Mouse (Mus musculus): ENCODE measurements around the gene D17H6S53E. TPM values are rescaled to one million over a fixed set of nuclear protein-coding genes. Genes with fewer than 3 reads are reported as not detected.

D17H6S53E gene
- polyA plus RNA-seq (2012; fragmentation: generic; extraction: Trizol) = 10 to 100 TPM in 1 of 2 experiments, 1 to 10 TPM in 1; 6.0 to 17.0 TPM

DNA sequence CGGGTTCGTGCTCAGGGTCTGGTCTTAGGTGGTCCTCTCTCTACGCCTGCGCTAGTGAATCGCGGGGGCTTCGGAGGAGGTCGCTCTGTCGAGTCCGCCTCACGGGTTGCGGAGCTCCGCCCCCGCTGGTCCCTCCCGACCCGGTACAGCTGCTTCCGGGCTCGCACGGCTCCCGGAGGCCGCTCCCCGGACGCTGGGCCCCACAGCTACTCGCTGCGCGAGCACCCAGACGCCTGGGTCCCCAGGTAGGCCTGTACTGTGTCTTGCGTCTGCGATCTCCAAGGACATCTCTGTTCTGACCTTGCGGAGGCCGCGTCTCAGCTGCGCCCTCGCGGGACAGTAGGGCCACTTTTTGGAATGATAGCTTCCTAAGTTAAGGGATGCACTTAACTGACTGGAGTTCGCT, at the start of gene D17H6S53E:
D17H6S53E (plus strand) TSS at position 168 of the 406 bp plus-strand sequence.

DNA sequence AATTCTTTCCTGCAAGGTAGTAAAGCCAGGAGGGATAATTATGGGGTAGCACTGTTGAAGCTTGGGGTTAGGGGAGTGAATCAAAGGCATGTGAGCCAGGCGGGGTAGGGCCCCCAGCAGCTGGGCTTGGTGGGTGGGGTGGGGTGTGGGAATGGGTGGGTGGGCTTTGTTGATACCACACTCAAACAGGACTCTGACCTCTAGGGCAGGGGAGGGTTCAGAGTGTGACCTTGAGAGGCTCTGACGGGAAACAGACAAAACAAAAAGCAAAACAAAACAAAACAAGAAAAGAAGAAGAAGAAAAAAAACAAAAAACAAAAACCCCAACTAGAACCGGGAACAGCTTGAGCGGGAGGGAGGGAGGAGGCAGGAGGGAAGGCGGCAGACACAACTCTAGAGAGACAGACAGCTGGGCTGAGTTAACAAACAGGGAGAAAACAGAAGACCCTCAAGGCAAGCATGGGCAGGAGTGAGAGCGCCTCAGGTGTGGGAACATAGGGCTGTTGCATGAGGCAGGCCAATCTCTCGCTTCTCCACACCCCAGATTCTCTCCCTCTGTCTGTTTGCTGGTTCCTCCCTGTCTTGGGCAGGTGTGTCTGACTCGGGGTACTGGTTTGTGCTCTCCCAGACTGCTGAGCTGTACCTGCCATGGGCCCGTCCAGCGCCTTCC, 49.5 kb upstream of the D17H6S53E start, which contains the start of gene Ly6g6e:
Ly6g6e (plus strand) TSS at position 396 of the 670 bp plus-strand sequence.

DNA sequence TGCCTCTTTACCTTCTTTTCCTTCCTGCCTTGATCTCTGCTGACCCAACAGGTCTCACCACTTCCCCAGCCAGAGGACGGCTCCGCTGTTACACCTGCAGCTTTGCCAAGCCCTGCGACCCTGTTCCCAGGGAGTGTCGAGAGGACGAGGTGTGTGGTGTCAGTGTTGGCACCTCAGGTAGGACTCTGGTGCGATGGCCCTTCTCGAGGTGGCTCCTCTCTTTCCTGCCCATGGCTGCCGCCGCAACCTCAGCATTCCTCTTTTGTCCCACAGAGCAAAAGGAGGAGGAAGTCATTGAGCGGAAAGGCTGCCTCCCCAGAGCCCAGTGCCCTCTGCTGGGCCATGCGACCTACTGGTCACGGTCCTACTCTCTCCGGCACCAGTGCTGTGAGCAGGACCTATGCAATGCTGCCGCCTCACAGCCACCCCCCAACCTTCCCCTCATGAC, 48.4 kb upstream of the D17H6S53E start, which contains the start of gene Ly6g6d:
Ly6g6d (minus strand) TSS at position 280 of the 448 bp plus-strand sequence.

DNA sequence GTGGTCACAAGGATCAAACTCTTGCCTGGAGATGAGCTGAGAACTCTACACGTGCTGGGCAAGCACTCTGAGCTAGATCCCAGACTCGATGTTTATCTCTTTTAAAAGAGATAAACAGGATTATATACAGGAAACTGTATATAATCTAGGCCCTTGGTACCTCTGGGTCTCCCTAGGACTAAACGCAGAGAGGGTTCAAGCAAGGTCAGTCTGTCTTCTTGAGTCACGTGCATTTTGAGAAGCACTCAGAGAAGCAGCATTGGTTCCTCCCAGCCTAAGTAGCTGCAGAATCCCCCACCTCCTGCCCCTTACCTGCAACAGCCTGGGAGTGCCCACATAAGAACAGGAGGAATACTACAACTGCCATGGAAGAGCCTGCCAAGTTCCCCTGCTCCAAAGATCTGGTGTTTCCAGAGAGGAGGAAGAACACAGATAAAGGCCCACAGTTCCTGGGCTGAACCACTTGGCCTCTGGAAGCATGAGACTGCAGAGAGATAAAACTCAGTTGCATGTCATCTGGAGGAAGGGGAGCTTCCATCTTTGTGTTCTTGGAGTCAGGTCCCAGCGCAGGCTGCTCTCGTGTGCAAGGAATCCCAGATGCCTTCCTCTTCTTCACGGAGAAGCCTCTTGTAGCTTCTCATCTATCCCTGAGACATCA, 40.8 kb upstream of the D17H6S53E start, which contains the start of gene Ly6g6f:
Ly6g6f (minus strand) TSS at position 403 of the 658 bp plus-strand sequence.

DNA sequence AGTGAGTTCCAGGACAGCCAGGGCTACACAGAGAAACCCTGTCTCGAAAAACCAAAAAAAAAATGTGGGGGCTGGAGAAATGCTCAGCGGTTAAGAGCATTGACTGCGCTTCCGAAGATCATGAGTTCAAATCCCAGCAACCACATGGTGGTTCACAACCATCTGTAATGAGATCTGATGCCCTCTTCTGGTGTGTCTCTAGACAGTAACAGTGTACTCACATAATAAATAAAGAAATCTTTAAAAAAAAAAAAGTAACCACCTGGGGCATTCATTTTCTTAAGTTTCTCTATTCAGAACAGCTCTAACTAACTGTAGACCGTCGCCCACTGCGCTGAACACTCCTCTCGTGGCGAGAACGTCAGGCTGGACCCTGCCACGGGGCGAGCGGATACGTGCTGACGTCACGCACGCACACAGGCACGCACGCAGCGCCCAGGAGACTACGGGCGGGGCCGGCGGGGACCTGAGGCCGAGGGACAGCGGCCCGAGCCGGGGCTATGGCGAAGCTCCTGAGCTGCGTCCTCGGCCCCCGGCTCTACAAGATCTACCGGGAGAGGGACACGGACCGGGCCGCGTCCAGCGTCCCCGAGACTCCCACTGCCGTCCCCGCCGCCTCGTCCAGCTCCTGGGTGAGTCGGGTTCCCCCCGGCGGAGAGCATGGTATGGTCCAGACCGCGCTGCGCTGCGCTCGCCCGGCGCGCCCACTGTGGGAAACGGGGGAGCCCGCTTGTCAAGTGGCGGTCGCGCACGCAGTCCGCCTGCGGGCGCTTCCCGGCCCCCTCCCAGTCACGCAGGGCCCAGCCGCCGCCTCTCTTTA, 37.1 kb upstream of the D17H6S53E start, which contains the start of gene Abhd16a:
Abhd16a (plus strand) TSS at position 439 of the 820 bp plus-strand sequence.

DNA sequence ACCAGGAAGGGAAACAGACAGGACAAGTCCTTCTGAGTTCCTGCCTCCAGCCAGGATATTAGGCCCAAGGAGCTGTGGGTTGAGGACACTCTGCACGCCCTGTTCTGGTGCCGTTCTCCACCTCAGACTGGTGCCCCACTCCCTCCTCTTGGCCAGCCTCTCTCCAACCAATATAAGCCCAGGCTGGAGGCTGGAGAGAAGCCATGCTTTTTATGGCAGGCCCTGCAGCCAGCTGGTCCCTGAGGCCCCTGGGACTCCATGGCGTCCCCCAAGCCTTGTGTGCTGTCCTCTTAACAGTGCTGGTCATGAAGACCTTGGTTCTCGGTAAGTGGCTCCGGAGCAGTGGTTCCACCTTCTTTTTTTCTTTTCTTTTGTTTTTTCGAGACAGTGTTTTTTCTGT, 18.1 kb upstream of the D17H6S53E start, which contains the start of gene Ly6g5c:
Ly6g5c (plus strand) TSS at position 183 of the 400 bp plus-strand sequence.

DNA sequence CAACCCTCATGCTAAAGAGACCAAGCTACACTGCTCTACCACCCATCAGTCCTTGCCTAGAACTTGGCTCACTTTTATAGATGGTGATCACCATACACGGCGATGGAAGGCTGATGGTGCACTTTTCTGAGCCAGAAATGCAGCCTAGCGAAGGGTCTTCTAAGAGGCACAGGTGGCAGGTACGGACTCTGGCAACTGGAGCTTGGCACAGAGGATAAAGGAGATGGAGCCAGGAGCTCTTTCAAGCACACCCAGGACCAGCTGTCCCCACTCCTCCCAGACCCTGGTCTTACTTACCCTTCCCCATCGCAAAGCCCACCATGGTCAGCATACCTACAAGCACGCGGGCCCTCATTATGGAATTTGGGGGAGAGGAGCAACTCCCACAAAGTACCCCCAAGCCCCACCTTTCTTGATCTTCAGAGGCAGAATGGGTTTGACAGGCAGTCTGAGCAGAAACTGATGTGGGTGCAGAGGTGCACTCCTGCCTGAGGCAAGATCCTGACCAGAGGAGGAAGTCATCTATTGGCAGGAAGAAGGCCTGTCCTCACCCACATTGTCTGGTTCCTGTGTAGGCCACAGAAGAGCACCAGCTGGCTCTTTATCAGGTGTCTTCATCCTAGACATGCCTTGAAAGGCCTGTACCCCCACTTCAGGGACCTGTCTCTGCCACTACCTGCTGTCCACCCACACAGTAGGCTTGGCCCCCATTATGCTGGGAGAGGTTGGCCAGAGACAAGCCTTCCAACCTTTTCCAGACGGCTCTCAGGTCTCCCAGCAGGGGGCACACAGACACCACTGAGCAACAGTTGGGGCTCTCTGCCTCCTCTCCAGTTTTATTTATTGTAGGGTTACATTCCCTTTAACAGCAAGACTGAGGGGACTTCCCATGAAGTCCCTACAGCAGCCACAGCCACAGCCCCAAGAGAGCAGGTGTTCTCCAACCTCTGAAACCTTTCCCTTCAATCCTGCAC, 10.8 kb upstream of the D17H6S53E start, which contains the start of gene Ly6g5b:
Ly6g5b (minus strand) TSS at position 383 of the 974 bp plus-strand sequence.

DNA sequence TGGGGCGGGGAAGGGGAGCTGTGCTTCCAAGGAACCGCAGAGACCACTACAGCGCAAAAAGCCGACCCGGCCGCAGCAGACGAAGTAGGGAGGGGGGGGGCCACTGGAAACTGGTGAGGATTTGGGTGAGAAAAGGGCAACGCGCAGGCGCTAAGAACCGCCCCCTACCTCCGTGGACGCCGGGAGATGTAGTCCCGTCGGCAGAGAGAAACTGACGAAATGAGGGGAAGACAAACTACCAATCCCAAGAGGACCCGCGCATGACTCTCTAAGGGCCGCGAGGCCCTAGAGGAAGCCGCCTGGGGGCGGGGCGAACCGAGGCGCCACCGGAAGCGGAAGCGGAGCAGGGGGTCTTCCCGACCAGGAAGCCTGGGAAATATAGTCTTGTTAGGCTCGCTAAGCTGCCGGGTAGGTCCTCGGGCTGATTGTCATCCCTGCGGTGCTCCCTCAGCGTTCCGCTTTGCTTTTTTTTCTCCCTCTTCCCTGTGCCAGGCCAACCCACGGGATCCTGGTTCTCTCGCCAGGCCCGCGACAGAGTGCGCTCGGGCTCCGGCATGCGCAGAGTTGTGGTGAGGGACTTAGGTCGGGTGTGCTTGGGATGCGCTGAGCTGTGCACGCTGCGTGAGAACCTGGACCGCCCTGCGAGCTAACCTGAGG, 4.9 kb upstream of the D17H6S53E start, which contains the start of gene Gpank1:
Gpank1 (plus strand) TSS at position 313 of the 657 bp plus-strand sequence.

DNA sequence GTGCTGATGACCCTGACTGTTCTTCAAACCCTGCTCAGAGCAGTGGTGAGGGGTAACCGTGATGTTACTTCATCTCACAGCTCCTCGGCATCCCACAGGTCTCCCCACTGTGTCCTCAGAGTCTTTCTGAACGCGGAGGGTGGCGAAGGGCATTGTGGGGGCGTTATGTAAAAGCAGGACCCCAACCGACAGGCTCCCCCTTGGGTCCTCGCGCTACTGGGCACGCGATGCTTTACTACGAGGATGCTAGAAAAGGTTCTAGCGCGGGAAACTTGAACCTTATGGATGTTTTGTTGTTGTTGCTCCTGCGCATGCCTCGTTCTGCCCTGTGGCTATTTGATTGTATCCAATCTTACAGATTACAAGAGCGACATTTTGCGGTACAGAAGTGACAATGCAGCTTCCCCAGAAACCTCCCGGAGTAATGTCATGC, 4.3 kb upstream of the D17H6S53E start, which contains the start of gene Csnk2b:
Csnk2b (minus strand) TSS at position 183 of the 433 bp plus-strand sequence.

DNA sequence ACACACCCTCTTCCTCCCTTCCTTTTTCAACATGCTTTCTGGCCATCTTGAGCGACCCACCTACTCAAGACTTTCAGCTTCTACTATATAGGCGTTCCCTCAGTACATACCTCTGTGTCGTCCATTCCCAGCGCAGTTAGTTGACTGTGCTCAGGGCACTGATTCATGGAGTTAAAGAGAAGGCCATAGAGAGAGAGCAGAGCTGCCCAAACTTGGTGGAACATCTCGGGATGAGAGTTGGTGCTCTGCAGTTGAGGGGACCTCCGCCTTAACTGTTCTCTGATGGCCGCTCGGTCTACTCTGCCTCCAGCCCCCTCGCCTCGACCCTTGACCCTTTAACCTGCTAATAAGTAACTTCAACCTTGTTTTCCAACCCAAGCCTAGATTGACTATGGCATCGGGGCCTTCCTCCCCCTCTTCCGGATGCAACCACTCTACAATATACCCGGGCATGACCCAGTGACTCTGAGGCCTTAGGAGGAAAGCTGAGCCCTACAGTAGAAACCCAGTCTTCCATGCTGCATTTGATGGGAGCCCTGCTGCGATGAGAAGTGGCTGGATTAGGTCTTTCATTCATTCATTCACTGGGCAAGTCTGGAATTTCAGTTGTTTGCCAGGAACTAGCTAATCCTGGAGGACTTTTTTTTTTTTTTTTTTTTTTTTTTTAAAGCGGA, 5.5 kb downstream of the D17H6S53E start, which contains the start of gene Apom:
Apom (minus strand) TSS at position 551 of the 674 bp plus-strand sequence.

DNA sequence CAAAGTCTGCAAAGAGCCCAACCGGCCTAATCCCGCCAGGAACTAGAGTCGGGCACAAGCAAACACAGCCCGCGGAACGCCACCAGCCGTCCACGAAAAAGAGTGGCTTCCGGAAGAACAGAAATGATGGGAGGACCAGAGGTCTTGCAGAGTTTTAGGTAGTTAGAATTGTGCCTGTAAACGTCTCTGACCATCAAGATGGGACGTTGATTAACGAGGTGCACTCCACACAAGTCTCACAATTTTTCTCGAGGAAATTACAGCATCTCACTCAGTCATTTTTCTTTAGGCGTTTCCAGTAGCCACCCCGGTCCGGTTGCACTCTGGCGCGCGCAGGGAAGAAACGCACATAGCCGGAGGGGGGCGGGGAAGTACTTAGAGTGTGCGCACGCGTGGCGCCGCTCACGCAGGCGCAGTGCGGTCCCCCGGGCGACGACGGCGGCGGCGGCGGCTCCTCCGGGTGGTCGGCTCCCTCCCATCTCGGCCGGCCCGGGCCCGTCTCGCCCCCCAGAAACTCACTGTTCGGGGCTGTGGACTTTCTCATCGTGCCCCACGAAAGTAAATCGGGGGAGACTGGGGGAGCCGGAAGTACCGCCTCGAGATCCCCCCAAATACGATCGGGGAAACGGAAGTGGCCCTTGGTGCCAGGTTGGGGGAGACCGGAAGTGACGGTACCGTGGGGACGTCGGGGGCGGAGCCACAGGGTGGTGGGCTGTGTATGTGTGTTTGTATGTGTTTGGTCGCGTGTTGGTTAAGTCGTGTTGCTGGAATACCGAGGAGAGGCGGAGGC, 8.8 kb downstream of the D17H6S53E start, which contains the start of gene Bag6:
Bag6 (plus strand) TSS at position 378 of the 790 bp plus-strand sequence.

DNA sequence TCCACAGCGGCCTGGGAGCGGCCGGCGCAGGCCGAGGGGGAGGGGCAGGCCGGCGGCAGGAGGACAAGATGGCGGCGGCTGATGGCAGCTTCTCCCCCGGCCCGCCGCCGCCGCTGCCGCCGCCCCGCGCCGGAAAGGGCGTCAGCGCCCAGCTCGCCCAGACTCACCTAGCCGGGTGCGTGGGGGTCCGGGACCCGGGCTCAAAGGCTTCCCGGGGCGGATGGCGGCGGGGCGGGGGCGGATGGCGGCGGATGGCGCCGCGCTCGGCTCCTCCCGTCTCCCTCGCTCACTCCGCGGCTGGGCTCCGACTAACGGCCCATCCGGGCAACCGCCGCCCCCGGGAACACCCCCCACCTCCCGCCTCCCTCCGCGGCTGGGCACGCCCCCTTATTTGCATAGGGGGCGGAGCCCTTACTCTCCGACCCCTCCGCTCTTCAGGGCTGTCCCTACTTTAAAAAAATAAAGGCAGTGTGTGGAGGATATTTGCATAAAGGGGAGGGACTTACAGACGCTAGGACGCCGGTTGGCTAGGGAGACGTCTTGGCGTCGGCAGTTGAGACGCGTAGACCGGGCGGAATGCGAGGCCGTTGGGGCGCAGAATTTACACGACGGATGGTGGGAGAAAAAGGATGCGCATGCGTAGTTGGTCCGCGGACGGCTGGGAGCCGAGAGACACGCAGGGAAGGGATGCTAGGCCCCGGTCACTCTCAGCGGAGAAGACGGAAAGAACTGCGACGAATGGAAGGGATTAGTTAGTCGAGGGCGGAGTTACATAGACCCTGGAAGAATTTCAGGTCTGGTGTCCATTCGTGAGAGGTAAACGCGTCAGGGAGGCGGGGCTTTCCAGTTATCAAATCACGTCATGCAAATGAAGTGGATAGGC, 38.6 kb downstream of the D17H6S53E start, which contains the start of gene Prrc2a:
Prrc2a (minus strand) TSS at position 330 of the 883 bp plus-strand sequence.

DNA sequence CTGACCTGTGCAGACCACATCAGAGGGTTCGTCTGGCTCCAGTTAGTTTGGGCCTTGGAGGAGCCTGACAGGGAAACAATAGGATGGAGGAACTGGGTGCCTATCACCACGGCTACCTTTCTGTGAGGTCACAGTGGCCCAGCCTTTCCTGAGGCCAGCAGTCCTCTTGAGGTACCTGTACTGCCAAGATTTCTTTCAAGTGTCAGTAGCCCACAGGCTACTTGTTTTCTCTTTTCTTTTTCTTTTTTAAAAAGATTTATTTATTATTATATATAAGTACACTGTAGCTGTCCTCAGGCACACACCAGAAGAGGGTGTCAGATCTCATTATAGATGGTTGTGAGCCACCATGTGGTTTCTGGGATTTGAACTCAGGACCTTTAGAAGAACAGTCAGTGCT, 49.8 kb downstream of the D17H6S53E start, which contains the start of gene Aif1:
Aif1 (minus strand) TSS at position 101 of the 400 bp plus-strand sequence.

